Mouse (Mus musculus): ENCODE measurements around the gene Tmem231. TPM values are rescaled to one million over a fixed set of nuclear protein-coding genes. Genes with fewer than 3 reads are reported as not detected.

The Tmem231 gene
- polyA plus RNA-seq, 1 experiment from 2014 or later, result 21.9 TPM

DNA sequence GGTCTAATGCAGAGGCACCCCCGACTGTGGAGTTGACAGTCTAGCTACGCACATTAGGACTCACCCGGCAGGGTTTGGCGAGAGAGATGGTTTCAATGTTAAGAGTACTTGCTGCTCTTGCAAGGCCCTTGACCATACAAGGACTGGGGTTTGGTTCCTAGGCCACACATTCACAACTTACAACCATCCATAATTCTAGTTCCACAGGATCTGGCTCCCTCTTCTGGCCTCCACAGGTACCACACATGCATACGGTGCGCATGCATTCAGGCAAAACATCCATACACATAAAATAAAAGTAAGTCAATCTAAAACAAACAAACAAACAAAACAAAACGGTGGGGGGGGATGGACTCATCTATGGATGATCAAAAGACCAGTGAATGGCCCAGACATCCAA is 38.7 kb downstream of the Tmem231 start:
- Histone ChIP-seq H3K27ac (ENCODE audit: low read depth, low read length) (no peak overlapping the region), H3K27me3 (ENCODE audit: control insufficient read depth, insufficient read depth, low read length) (peaks cover 13% of the 10 kb centered on the region), H3K9ac (ENCODE audit: low read length) (no peak overlapping the region), H3K4me2 (no peak overlapping the region), H3K4me3 (ENCODE audit: low read depth, low read length) (no peak overlapping the region), H3K36me3 (ENCODE audit: control insufficient read depth, insufficient read depth, low read length) (no peaks in the 10 kb centered on the region), H3K4me1 (ENCODE audit: control insufficient read depth, insufficient read depth, low read length) (no peaks in the 10 kb centered on the region), H3K9me3 (ENCODE audit: control insufficient read depth, low read length) (no peaks in the 10 kb centered on the region)
- no peak for ATAC-seq (ENCODE audit: low FRiP score)
- DNase-seq (ENCODE audit: low spot score, missing footprints), result no peak
- WGBS, result 86% methylated on average over 7 of the region's 7 CpGs

DNA sequence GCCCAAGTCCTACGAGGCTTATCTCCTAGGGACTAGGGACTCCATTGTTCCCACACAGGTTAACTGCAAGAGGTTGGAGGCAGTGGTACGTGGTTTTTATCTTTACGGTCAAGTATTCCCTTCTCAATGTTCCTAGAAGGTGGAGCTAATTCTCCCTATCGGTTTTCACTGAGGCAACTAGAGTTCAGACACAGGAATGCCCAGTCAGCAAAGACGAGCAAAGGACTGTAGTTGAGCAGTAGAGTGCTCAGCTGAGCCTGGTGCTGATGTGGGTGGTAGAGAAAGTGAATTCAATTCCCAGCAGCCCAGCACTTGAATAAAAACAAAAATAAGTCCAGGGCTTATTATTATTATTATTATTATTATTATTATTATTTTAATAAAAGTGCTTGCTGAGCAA is 41.1 kb downstream of the Tmem231 start:
- H3K36me3 ChIP-seq (ENCODE audit: control insufficient read depth, insufficient read depth, low read length), result no peaks in the 10 kb centered on the region
- H3K4me1 ChIP-seq (ENCODE audit: control insufficient read depth, insufficient read depth, low read length), result no peaks in the 10 kb centered on the region
- no peak overlapping the region for H3K9ac ChIP-seq (ENCODE audit: low read length)
- no peak overlapping the region for H3K4me2 ChIP-seq
- H3K27ac ChIP-seq (ENCODE audit: low read depth, low read length), result no peak overlapping the region
- 69% methylated on average over 5 of the region's 5 CpGs for WGBS
- DNase-seq (ENCODE audit: low spot score, missing footprints) (no peak), ATAC-seq (ENCODE audit: low FRiP score) (no peak)
- no peaks in the 10 kb centered on the region for H3K9me3 ChIP-seq (ENCODE audit: control insufficient read depth, low read length)
- no peak overlapping the region for H3K4me3 ChIP-seq (ENCODE audit: low read depth, low read length)
- H3K27me3 ChIP-seq (ENCODE audit: control insufficient read depth, insufficient read depth, low read length), result peaks cover 24% of the 10 kb centered on the region

DNA sequence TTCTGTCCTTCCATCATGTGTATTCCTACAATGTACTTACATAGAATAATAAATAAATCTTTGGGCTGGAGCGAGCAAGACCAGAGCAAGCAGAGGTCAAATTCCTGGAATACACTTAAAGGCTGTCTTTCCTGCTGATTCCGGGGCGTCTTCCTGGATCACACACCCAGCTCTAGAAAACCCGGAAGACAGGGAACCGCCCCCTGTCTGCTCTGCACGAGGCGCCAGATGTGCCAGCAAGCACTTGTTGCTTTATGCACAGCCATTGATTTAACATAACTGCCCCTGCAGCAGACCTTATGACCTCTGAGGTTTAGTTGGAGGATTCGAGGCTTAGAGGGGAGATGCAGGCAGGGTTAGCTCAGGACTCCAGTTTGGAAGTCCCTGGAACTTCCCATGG is 41.7 kb downstream of the Tmem231 start:
- no peak for ATAC-seq (ENCODE audit: low FRiP score)
- Histone ChIP-seq H3K4me1 (ENCODE audit: control insufficient read depth, insufficient read depth, low read length) (no peaks in the 10 kb centered on the region), H3K9me3 (ENCODE audit: control insufficient read depth, low read length) (no peaks in the 10 kb centered on the region), H3K27me3 (ENCODE audit: control insufficient read depth, insufficient read depth, low read length) (peaks cover 24% of the 10 kb centered on the region), H3K36me3 (ENCODE audit: control insufficient read depth, insufficient read depth, low read length) (no peaks in the 10 kb centered on the region), H3K9ac (ENCODE audit: low read length) (no peak overlapping the region), H3K4me3 (ENCODE audit: low read depth, low read length) (no peak overlapping the region), H3K4me2 (no peak overlapping the region), H3K27ac (ENCODE audit: low read depth, low read length) (no peak overlapping the region)
- WGBS, result 51% methylated on average over 8 of the region's 8 CpGs
- DNase-seq (ENCODE audit: low spot score, missing footprints), result no peak

DNA sequence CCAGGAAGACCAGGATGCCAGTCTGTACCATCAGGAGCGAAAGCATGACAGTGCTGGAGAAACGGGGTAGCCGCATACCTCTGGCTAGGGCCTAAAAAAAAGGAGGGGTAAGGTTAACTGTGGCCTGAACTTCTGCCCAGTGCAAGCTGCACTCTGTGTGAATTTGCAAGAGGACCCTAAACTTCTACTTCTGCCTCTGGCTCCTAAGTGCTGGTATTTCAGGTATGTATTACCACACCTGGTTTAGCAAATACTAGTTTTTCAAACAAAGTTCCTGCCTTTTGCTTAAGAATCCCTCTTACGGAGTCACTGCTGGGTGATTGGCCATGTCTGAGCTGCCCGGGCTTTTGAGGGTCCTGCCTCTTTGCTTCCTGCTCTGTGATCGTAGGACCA is 42.8 kb downstream of the Tmem231 start:
- Histone ChIP-seq H3K4me2 (no peak overlapping the region), H3K9me3 (ENCODE audit: control insufficient read depth, low read length) (no peaks in the 10 kb centered on the region), H3K9ac (ENCODE audit: low read length) (no peak overlapping the region), H3K36me3 (ENCODE audit: control insufficient read depth, insufficient read depth, low read length) (no peaks in the 10 kb centered on the region), H3K4me1 (ENCODE audit: control insufficient read depth, insufficient read depth, low read length) (no peaks in the 10 kb centered on the region), H3K27ac (ENCODE audit: low read depth, low read length) (no peak overlapping the region), H3K27me3 (ENCODE audit: control insufficient read depth, insufficient read depth, low read length) (peaks cover 24% of the 10 kb centered on the region), H3K4me3 (ENCODE audit: low read depth, low read length) (no peak overlapping the region)
- DNase-seq (ENCODE audit: low spot score, missing footprints) (no peak), ATAC-seq (ENCODE audit: low FRiP score) (no peak)
- WGBS, result 61% methylated on average over 6 of the region's 6 CpGs

DNA sequence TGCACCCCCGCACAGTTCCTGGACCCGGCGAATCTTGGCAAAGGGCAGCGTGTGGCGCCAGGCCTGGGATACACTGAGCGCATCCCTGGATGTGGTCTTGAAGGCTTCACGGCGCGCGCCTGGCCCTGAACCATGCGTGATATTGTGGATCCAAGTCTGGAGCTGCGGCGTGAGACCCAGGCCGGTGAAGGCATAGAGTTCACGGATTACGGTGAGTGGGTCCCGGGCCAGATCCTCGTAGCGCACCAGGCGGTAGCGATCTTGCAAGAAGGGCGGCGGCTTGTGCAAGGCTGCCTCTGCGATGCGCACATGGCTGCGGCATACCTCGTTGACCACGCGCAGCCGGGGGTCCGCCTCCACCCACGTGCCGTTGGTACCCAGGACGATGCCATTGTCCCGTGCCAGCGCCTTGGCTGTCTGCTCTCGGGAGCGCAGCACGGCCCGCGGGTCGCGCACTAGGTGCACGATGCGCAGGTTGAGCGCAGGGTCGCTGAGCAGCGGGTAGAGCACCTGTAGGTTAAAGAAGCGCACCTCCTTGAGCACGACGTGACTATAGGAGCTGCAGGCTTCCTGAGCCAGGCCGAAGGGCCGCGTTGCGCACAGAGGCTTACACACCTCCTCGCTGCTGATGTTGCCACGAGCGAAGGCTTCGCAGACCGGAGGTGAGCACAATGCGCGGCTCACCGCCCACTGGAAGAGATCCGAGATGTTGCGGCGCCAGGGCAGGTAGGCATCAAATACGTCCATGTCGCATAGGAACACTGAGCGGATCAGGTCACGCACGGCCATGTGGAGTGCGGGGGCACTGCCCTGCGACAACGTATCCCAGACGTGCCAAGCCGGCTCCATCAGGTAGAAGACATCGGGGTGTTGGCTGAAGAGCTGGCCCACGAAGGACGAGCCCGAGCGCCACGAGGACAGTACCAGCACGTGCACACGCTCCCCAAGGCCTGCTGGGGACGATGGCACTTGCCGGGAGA is 43.5 kb downstream of the Tmem231 start:
- no peak overlapping the region for H3K9ac ChIP-seq (ENCODE audit: low read length)
- H3K9me3 ChIP-seq (ENCODE audit: control insufficient read depth, low read length), result no peaks in the 10 kb centered on the region
- H3K36me3 ChIP-seq (ENCODE audit: control insufficient read depth, insufficient read depth, low read length), result no peaks in the 10 kb centered on the region
- 0 out of 2 replicates have a peak overlapping the region, but pooled peaks have one; percentile 3 for H3K4me2 ChIP-seq
- WGBS, result 11% methylated on average over 86 of the region's 86 CpGs
- no peaks in the 10 kb centered on the region for H3K4me1 ChIP-seq (ENCODE audit: control insufficient read depth, insufficient read depth, low read length)
- no peak overlapping the region for H3K27ac ChIP-seq (ENCODE audit: low read depth, low read length)
- peaks cover 24% of the 10 kb centered on the region for H3K27me3 ChIP-seq (ENCODE audit: control insufficient read depth, insufficient read depth, low read length)
- DNase-seq (ENCODE audit: low spot score, missing footprints) (peak; percentile 89), ATAC-seq (ENCODE audit: low FRiP score) (no peak)
- peak overlapping the region; percentile 4; the same call in 1 of the 2 replicates for H3K4me3 ChIP-seq (ENCODE audit: low read depth, low read length)

DNA sequence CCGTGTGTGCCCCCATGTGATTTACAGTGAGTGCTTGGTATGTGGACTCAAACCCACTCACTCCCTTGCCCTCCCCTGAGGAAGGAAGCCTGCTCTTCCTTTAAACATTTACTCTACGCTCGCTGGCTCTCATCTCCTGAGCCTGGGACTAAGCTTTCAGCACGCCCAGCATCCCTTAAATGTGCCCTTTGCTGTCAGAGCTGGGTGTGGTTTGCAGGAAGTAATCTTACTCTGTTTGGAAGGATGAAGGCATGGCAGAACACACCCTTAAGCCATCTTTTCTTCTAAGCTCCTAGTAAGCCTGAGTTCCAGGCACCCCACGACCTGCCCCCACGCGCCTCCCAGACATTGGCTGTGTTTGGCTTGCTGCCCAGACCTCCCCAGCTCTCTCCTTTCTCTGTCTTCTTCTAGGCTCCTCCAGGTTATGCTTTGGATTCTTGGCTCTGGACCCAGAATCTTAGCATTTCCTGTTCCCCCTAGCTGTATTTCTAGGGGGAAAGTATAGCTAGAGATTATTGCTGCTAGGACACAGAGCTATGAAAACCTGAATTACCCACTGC is 45.5 kb downstream of the Tmem231 start:
- no peak overlapping the region for H3K4me3 ChIP-seq (ENCODE audit: low read depth, low read length)
- H3K36me3 ChIP-seq (ENCODE audit: control insufficient read depth, insufficient read depth, low read length), result no peaks in the 10 kb centered on the region
- no peak overlapping the region for H3K9ac ChIP-seq (ENCODE audit: low read length)
- no peak overlapping the region for H3K27ac ChIP-seq (ENCODE audit: low read depth, low read length)
- ATAC-seq (ENCODE audit: low FRiP score) (no peak), DNase-seq (ENCODE audit: low spot score, missing footprints) (no peak)
- H3K9me3 ChIP-seq (ENCODE audit: control insufficient read depth, low read length), result no peaks in the 10 kb centered on the region
- WGBS, result 45% methylated on average over 7 of the region's 7 CpGs
- H3K4me2 ChIP-seq, result no peak overlapping the region
- H3K27me3 ChIP-seq (ENCODE audit: control insufficient read depth, insufficient read depth, low read length), result peaks cover 24% of the 10 kb centered on the region
- no peaks in the 10 kb centered on the region for H3K4me1 ChIP-seq (ENCODE audit: control insufficient read depth, insufficient read depth, low read length)

DNA sequence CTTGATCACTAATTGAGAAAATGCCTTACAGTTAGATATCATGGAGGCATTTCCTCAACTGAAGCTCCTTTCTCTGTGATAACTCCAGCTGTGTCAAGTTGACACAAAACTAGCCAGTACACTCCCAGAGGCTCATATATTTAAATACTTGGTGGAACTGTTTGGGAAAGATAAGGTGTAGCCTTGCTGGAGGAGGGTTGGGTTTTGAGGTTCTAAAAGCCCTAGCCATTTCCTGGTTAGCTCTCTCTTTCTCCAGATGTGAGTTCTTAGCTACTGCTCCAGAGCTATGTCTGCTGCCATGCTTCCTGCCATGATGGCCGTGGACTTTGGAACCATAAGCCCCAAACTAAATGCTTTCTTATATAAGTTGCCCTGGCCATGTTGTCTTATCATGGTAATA is 46.2 kb downstream of the Tmem231 start:
- 90% methylated on average over 1 of the region's 1 CpGs for WGBS
- Histone ChIP-seq H3K36me3 (ENCODE audit: control insufficient read depth, insufficient read depth, low read length) (no peaks in the 10 kb centered on the region), H3K4me1 (ENCODE audit: control insufficient read depth, insufficient read depth, low read length) (no peaks in the 10 kb centered on the region), H3K27me3 (ENCODE audit: control insufficient read depth, insufficient read depth, low read length) (peaks cover 24% of the 10 kb centered on the region), H3K9me3 (ENCODE audit: control insufficient read depth, low read length) (no peaks in the 10 kb centered on the region), H3K4me3 (ENCODE audit: low read depth, low read length) (no peak overlapping the region), H3K9ac (ENCODE audit: low read length) (no peak overlapping the region), H3K27ac (ENCODE audit: low read depth, low read length) (no peak overlapping the region), H3K4me2 (no peak overlapping the region)
- DNase-seq (ENCODE audit: low spot score, missing footprints) (no peak), ATAC-seq (ENCODE audit: low FRiP score) (no peak)

DNA sequence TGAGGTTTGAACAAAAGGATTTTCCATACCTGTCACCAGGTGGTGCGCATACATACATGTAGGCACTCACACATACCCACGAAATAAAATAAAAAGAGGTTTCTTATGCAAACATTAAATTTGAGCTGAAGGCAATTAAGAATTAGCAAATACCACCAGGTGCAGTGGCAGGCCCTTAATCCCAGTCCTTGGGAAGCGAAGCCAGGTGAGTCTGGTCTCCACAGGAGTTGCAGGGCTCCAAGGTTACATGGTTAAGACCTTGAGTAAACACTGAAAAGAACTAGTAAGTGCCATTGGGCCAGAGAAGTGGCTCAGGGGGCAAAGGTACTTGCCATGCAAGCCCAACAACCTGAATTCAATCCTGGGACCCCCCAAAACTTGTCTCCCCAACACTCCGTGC is 50.1 kb downstream of the Tmem231 start:
- Histone ChIP-seq H3K36me3 (ENCODE audit: control insufficient read depth, insufficient read depth, low read length) (no peaks in the 10 kb centered on the region), H3K4me3 (ENCODE audit: low read depth, low read length) (no peak overlapping the region), H3K4me1 (ENCODE audit: control insufficient read depth, insufficient read depth, low read length) (no peaks in the 10 kb centered on the region), H3K27me3 (ENCODE audit: control insufficient read depth, insufficient read depth, low read length) (no peaks in the 10 kb centered on the region), H3K9me3 (ENCODE audit: control insufficient read depth, low read length) (no peaks in the 10 kb centered on the region), H3K27ac (ENCODE audit: low read depth, low read length) (no peak overlapping the region), H3K4me2 (no peak overlapping the region), H3K9ac (ENCODE audit: low read length) (no peak overlapping the region)
- 84% methylated on average over 4 of the region's 4 CpGs for WGBS
- ATAC-seq (ENCODE audit: low FRiP score), result no peak
- no peak for DNase-seq (ENCODE audit: low spot score, missing footprints)

DNA sequence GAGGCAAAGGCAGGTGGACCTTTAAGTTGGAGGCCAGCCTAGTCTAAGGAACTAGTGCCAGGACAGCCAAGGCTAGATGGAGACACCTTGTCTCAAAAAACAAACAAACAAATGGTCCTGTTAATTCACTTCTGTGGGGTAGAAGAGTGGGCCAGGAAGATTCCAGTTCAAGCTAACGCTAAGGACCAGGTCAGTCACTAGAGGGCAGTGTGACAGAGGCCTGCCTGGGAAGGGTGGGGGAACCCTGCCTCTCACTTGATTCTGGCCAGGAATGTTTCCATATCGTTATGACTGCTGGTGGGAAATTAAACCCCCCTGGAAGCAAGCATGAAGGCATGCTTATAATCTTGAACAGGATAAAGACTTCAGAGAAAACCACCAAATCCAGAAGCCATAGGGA is 52.1 kb downstream of the Tmem231 start:
- Histone ChIP-seq H3K27me3 (ENCODE audit: control insufficient read depth, insufficient read depth, low read length) (no peaks in the 10 kb centered on the region), H3K9me3 (ENCODE audit: control insufficient read depth, low read length) (no peaks in the 10 kb centered on the region), H3K4me2 (no peak overlapping the region), H3K36me3 (ENCODE audit: control insufficient read depth, insufficient read depth, low read length) (no peaks in the 10 kb centered on the region), H3K4me3 (ENCODE audit: low read depth, low read length) (no peak overlapping the region), H3K9ac (ENCODE audit: low read length) (no peak overlapping the region), H3K27ac (ENCODE audit: low read depth, low read length) (no peak overlapping the region), H3K4me1 (ENCODE audit: control insufficient read depth, insufficient read depth, low read length) (no peaks in the 10 kb centered on the region)
- 3% methylated on average over 2 of the region's 2 CpGs for WGBS
- DNase-seq (ENCODE audit: low spot score, missing footprints) (peak; percentile 93), ATAC-seq (ENCODE audit: low FRiP score) (0 out of 2 replicates have a peak, but pooled peaks have one; percentile 38)
